In the genomic region with DNA sequence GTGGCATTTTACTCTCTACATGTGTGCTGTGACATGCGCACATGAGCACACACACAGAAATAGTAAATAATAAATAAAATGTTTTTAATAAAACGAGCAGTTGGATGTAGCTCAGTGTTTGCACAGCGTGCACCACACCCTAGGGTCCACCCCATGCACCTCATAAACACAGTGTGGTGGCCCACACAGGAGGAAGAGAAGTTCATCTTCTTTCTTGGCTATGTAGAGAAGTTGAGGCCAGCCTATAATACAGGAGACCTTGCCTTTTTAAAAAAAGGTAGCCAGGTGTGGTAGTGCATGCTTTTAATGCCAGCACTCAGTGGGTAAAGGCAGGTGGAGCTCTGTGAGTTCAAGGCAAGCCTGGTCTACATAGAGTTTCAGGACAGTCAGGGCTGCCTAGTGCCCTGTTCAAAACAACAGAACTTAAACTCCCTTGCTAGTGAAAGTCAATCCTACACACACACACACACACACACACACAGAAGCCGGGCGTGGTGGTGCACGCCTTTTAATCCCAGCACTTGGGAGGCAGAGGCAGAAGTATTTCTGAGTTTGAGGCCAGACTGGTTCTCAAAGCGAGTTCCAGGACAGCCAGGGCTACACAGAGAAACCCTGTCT, we compare ENCODE assay signal across 24 mouse cellular contexts. TPM values are rescaled to one million over a fixed set of nuclear protein-coding genes. Genes with fewer than 3 reads are reported as not detected.
DNase-seq lines count a peak whose midpoint lies in the region; ATAC-seq and TF ChIP-seq lines count a peak whose summit lies in the region.
"Had no signal": no experiment of that assay in that cellular context is flagged by ENCODE, and none has a peak within 500 bp of the region (broad histone marks: within the 10 kb centered on the region; RNA-seq: fewer than 3 reads in every experiment).

No protein-coding gene starts in this region.

- no peak for TF ChIP-seq CTCF in liver, embryonic 14.5 days (IDR thresholded peaks at IDR 0.05; ENCODE audit: low read depth)

- no peak overlapping the region for H3K9ac ChIP-seq in forebrain, embryonic 11.5 days (ENCODE audit: low read length)
- no peak overlapping the region for H3K9ac ChIP-seq in forebrain, embryonic 16.5 days (replicated peaks; ENCODE audit: low read depth, low read length)
- peak overlapping the region; percentile 99 for H3K9ac ChIP-seq in liver, embryonic 14.5 days (replicated peaks)
- H3K9ac ChIP-seq: hindbrain, embryonic 12.5 days had no signal

- no peaks in the 10 kb centered on the region for H3K36me3 ChIP-seq in forebrain, embryonic 11.5 days (ENCODE audit: control insufficient read depth, insufficient read depth, low read length)
- H3K36me3 ChIP-seq in forebrain, embryonic 16.5 days (ENCODE audit: control insufficient read depth, insufficient read depth): no peaks in the 10 kb centered on the region
- H3K36me3 ChIP-seq in liver, embryonic 14.5 days (replicated peaks; ENCODE audit: control insufficient read depth, insufficient read depth, low read depth): no peaks in the 10 kb centered on the region
- H3K36me3 ChIP-seq: hindbrain, embryonic 12.5 days; midbrain, embryonic 10.5 days had no signal

- peak; percentile 34 for DNase-seq in forebrain, embryonic 11.5 days (ENCODE audit: low spot score)
- peak; percentile 56 for DNase-seq in spleen, adult 12 weeks (ENCODE audit: low spot score)
- no peak for DNase-seq in spleen, adult 18-20 months
- DNase-seq in liver, embryonic 14.5 days (ENCODE audit: low read depth in 3 of 3, low spot score in 3 of 3): no peak
- DNase-seq in frontal cortex, postnatal 14 days (ENCODE audit: low spot score in 2 of 2): no peak
- DNase-seq in right cerebral cortex, postnatal 10 days (ENCODE audit: low spot score in 2 of 2): no peak
- DNase-seq: adrenal gland, postnatal 25 days; cerebellum, adult 11 months; cerebellum, adult 9-11 months; gastrocnemius, postnatal 14 days; heart, adult 18-20 months; kidney, adult 18-20 months; layer of hippocampus, adult 9-11 months; lung, adult 18-20 months; lung, postnatal 10 days; right cerebral cortex, adult 18-20 months had no signal

- H3K4me1 ChIP-seq in forebrain, embryonic 11.5 days (replicated peaks; ENCODE audit: control insufficient read depth, insufficient read depth, low read length): peaks cover 6% of the 10 kb centered on the region; the same call in 1 of the 2 replicates
- peaks cover 11% of the 10 kb centered on the region for H3K4me1 ChIP-seq in forebrain, embryonic 16.5 days (replicated peaks; ENCODE audit: control insufficient read depth, insufficient read depth, low read length)
- H3K4me1 ChIP-seq in liver, embryonic 14.5 days (replicated peaks; ENCODE audit: control insufficient read depth in 2 of 2, insufficient read depth in 2 of 2, low read length in 1 of 2): peaks cover 64 to 73% of the 10 kb centered on the region in 2 experiments

- no peak for ATAC-seq in forebrain, embryonic 11.5 days (replicated peaks; ENCODE audit: low FRiP score)
- ATAC-seq in forebrain, embryonic 16.5 days: no peak
- ATAC-seq in liver, embryonic 14.5 days (ENCODE audit: insufficient read depth): 0 out of 2 replicates have a peak, but pooled peaks have one; percentile 0
- ATAC-seq in granulocyte monocyte progenitor cell, adult 5-6 weeks (replicated peaks; ENCODE audit: poor library complexity, severe bottlenecking): no peak
- ATAC-seq: forebrain, embryonic 14.5 days; midbrain, embryonic 16.5 days had no signal

- no peak overlapping the region for H3K4me2 ChIP-seq in forebrain, embryonic 11.5 days (ENCODE audit: low read depth, low read length, severe bottlenecking)
- no peak overlapping the region for H3K4me2 ChIP-seq in forebrain, embryonic 16.5 days (ENCODE audit: low read length)
- peak overlapping the region; percentile 96 for H3K4me2 ChIP-seq in liver, embryonic 14.5 days (ENCODE audit: low read depth)

- no peak for TF ChIP-seq EP300 in liver, embryonic 14.5 days (IDR thresholded peaks at IDR 0.05; ENCODE audit: low read depth)

- 75% methylated on average over 7 of the region's 7 CpGs for WGBS in forebrain, embryonic 11.5 days
- WGBS in forebrain, embryonic 16.5 days: 81% methylated on average over 7 of the region's 7 CpGs
- WGBS in liver, embryonic 14.5 days (ENCODE audit: insufficient replicate concordance): 50% methylated on average over 7 of the region's 7 CpGs

- H3K27me3 ChIP-seq in forebrain, embryonic 11.5 days (ENCODE audit: control insufficient read depth, insufficient read depth, low read length): no peaks in the 10 kb centered on the region
- no peaks in the 10 kb centered on the region for H3K27me3 ChIP-seq in forebrain, embryonic 16.5 days (replicated peaks; ENCODE audit: control insufficient read depth, insufficient read depth, low read length)
- no peaks in the 10 kb centered on the region; the same call in 1 of the 2 replicates for H3K27me3 ChIP-seq in liver, embryonic 14.5 days (ENCODE audit: control insufficient read depth, insufficient read depth, low read length)

- H3K4me3 ChIP-seq in forebrain, embryonic 11.5 days (ENCODE audit: low read depth, low read length): no peak overlapping the region
- no peak overlapping the region for H3K4me3 ChIP-seq in forebrain, embryonic 16.5 days (replicated peaks; ENCODE audit: low read length)
- H3K4me3 ChIP-seq in liver, embryonic 14.5 days (ENCODE audit: insufficient read depth in 1 of 2, low read depth in 2 of 2, low read length in 2 of 2): peak overlapping the region; percentile 9 to 32; a peak in 2 of 4 replicates
- H3K4me3 ChIP-seq: hindbrain, embryonic 12.5 days; myocyte had no signal

- no peaks in the 10 kb centered on the region for H3K9me3 ChIP-seq in forebrain, embryonic 11.5 days (ENCODE audit: control insufficient read depth, low read length)
- H3K9me3 ChIP-seq in forebrain, embryonic 16.5 days (ENCODE audit: control insufficient read depth, low read length): no peaks in the 10 kb centered on the region
- peaks cover 3% of the 10 kb centered on the region for H3K9me3 ChIP-seq in liver, embryonic 14.5 days (ENCODE audit: control insufficient read depth, low read length)
- H3K9me3 ChIP-seq: hindbrain, embryonic 12.5 days; midbrain, embryonic 10.5 days had no signal

- no peak overlapping the region for H3K27ac ChIP-seq in forebrain, embryonic 11.5 days (ENCODE audit: low read depth, low read length)
- no peak overlapping the region for H3K27ac ChIP-seq in forebrain, embryonic 16.5 days (ENCODE audit: low read length)
- peak overlapping the region; percentile 100 for H3K27ac ChIP-seq in liver, embryonic 14.5 days
- H3K27ac ChIP-seq: hindbrain, embryonic 12.5 days had no signal

RNA-seq across cellular contexts. Expression of a gene that starts 8.2 kb away (rescaled TPM):
- 33.8 and 36.8 TPM in 2 replicates for polyA plus RNA-seq in forebrain, embryonic 11.5 days (2014; fragmentation: Nextera tagmentation; extraction: Ambion mirVana)
- polyA plus RNA-seq in forebrain, embryonic 16.5 days (2015; fragmentation: Nextera tagmentation; extraction: Ambion mirVana): 2.0 and 2.9 TPM in 2 replicates
- 570 and 632 TPM in 2 replicates for polyA plus RNA-seq in liver, embryonic 14.5 days (2012; rRNA removed)
- polyA plus RNA-seq in liver, embryonic 14.5 days (2014; fragmentation: Nextera tagmentation; extraction: Ambion mirVana): 606 and 703 TPM in 2 replicates
- total RNA-seq in granulocyte monocyte progenitor cell, adult 5-6 weeks (2014; fragmentation: Nextera tagmentation): not detected in 2 replicates
- total RNA-seq in granulocyte monocyte progenitor cell, adult 5-6 weeks (2017): under 0.01 and 1.6 TPM in 2 replicates
- polyA plus RNA-seq: myocyte; testis, adult 2 months had no signal

RNA-seq across cellular contexts. Expression of a gene that starts 19.0 kb away (rescaled TPM):
- polyA plus RNA-seq in forebrain, embryonic 11.5 days (2014; fragmentation: Nextera tagmentation; extraction: Ambion mirVana): 33.1 and 35.4 TPM in 2 replicates
- 129 and 156 TPM in 2 replicates for polyA plus RNA-seq in forebrain, embryonic 16.5 days (2015; fragmentation: Nextera tagmentation; extraction: Ambion mirVana)
- 1.4 and 1.9 TPM in 2 replicates for polyA plus RNA-seq in liver, embryonic 14.5 days (2012; rRNA removed)
- 1.0 and 1.2 TPM in 2 replicates for polyA plus RNA-seq in liver, embryonic 14.5 days (2014; fragmentation: Nextera tagmentation; extraction: Ambion mirVana)
- not detected in 2 replicates for total RNA-seq in granulocyte monocyte progenitor cell, adult 5-6 weeks (2014; fragmentation: Nextera tagmentation)
- not detected in 2 replicates for total RNA-seq in granulocyte monocyte progenitor cell, adult 5-6 weeks (2017)

RNA-seq across cellular contexts. Expression of a gene that starts 33.5 kb away (rescaled TPM):
- polyA plus RNA-seq in forebrain, embryonic 11.5 days (2014; fragmentation: Nextera tagmentation; extraction: Ambion mirVana): 196 and 214 TPM in 2 replicates
- polyA plus RNA-seq in forebrain, embryonic 16.5 days (2015; fragmentation: Nextera tagmentation; extraction: Ambion mirVana): 134 and 143 TPM in 2 replicates
- 167 and 187 TPM in 2 replicates for polyA plus RNA-seq in liver, embryonic 14.5 days (2012; rRNA removed)
- polyA plus RNA-seq in liver, embryonic 14.5 days (2014; fragmentation: Nextera tagmentation; extraction: Ambion mirVana): 339 and 363 TPM in 2 replicates
- 99.0 and 163 TPM in 2 replicates for total RNA-seq in granulocyte monocyte progenitor cell, adult 5-6 weeks (2014; fragmentation: Nextera tagmentation)
- 51.4 and 53.9 TPM in 2 replicates for total RNA-seq in granulocyte monocyte progenitor cell, adult 5-6 weeks (2017)

RNA-seq across cellular contexts. Expression of a gene that starts 54.7 kb away (rescaled TPM):
- 109 and 111 TPM in 2 replicates for polyA plus RNA-seq in forebrain, embryonic 11.5 days (2014; fragmentation: Nextera tagmentation; extraction: Ambion mirVana)
- polyA plus RNA-seq in forebrain, embryonic 16.5 days (2015; fragmentation: Nextera tagmentation; extraction: Ambion mirVana): 99.1 and 116 TPM in 2 replicates
- polyA plus RNA-seq in liver, embryonic 14.5 days (2012; rRNA removed): 19.9 and 34.7 TPM in 2 replicates
- polyA plus RNA-seq in liver, embryonic 14.5 days (2014; fragmentation: Nextera tagmentation; extraction: Ambion mirVana): 42.5 and 48.8 TPM in 2 replicates
- 56.3 and 73.8 TPM in 2 replicates for total RNA-seq in granulocyte monocyte progenitor cell, adult 5-6 weeks (2014; fragmentation: Nextera tagmentation)
- total RNA-seq in granulocyte monocyte progenitor cell, adult 5-6 weeks (2017): 148 and 164 TPM in 2 replicates

RNA-seq across cellular contexts. Expression of a gene that starts 55.9 kb away (rescaled TPM):
- polyA plus RNA-seq in forebrain, embryonic 11.5 days (2014; fragmentation: Nextera tagmentation; extraction: Ambion mirVana): 65.7 and 72.8 TPM in 2 replicates
- polyA plus RNA-seq in forebrain, embryonic 16.5 days (2015; fragmentation: Nextera tagmentation; extraction: Ambion mirVana): 68.0 and 72.8 TPM in 2 replicates
- 25.4 and 28.9 TPM in 2 replicates for polyA plus RNA-seq in liver, embryonic 14.5 days (2012; rRNA removed)
- polyA plus RNA-seq in liver, embryonic 14.5 days (2014; fragmentation: Nextera tagmentation; extraction: Ambion mirVana): 34.1 and 41.4 TPM in 2 replicates
- total RNA-seq in granulocyte monocyte progenitor cell, adult 5-6 weeks (2014; fragmentation: Nextera tagmentation): 110 and 152 TPM in 2 replicates
- total RNA-seq in granulocyte monocyte progenitor cell, adult 5-6 weeks (2017): 38.6 and 48.3 TPM in 2 replicates

Comparison
In these comparisons a context has a peak if more than half of its experiments do, and no peak if none do; other contexts are left out.
1. DNase-seq: peak in forebrain, embryonic 11.5 days (single experiment) and spleen, adult 12 weeks (single experiment); none in spleen, adult 18-20 months (0 of 2), liver, embryonic 14.5 days (0 of 3), frontal cortex, postnatal 14 days (0 of 2) and right cerebral cortex, postnatal 10 days (0 of 2).
2. H3K4me3 ChIP-seq: peak in liver, embryonic 14.5 days (2 of 2); none in forebrain, embryonic 11.5 days (single experiment) and forebrain, embryonic 16.5 days (single experiment).
3. RNA of a gene that starts 8.2 kb away (polyA plus RNA-seq): 570 to 703 TPM in liver, embryonic 14.5 days; 33.8 to 36.8 TPM in forebrain, embryonic 11.5 days and 2.0 to 2.9 TPM in forebrain, embryonic 16.5 days; every median in the first group is over 10 times any median in the second.
4. RNA of a gene that starts 19.0 kb away (polyA plus RNA-seq): 129 to 156 TPM in forebrain, embryonic 16.5 days and 33.1 to 35.4 TPM in forebrain, embryonic 11.5 days; 1.0 to 1.9 TPM in liver, embryonic 14.5 days; every median in the first group is over 10 times any median in the second.